Mouse (Mus musculus) E14TG2a.4 (cell line): ENCODE measurements at regions not wholly inside any gene's neighbourhood (a gene's known extent, or its start where the extent isn't known, plus 50 kb on each side); places are given as distances from the start of the nearest gene placed in this dataset.

ENCODE experiments used
- H3K27me3 ChIP-seq: 2 replicates; pipeline ENCODE4 v1.6.1; 2014; ENCODE audit warnings: low read length, control low read depth; ENCODE audit not compliant: insufficient read depth
- H3K36me3 ChIP-seq: 2 replicates; pipeline ENCODE4 v1.6.1; 2014; ENCODE audit warnings: low read length, control low read depth; ENCODE audit not compliant: insufficient read depth
- H3K4me1 ChIP-seq: replicated peaks from 2 replicates; pipeline ENCODE4 v1.6.1; 2014; ENCODE audit warnings: low read depth, low read length, control low read depth
- H3K4me3 ChIP-seq: replicated peaks from 2 replicates; pipeline ENCODE4 v1.5.1; 2014; ENCODE audit warnings: mild to moderate bottlenecking, low read length
- H3K9me3 ChIP-seq: 2 replicates; pipeline ENCODE4 v1.6.1; 2014; ENCODE audit warnings: low read length, control low read depth
- CTCF ChIP-seq: conservative IDR thresholded peaks from 2 replicates; pipeline ENCODE4 v1.5.1; 2014; ENCODE audit warnings: low read length
- NANOG ChIP-seq: IDR thresholded peaks from 2 replicates; pipeline ENCODE4 v1.6.1; 2014; ENCODE audit warnings: borderline replicate concordance, low read length, mixed read lengths
- POU5F1 ChIP-seq: IDR thresholded peaks from 2 replicates; pipeline ENCODE4 v1.6.1; 2014; ENCODE audit warnings: low read length, borderline replicate concordance

- Histone ChIP-seq H3K27me3 (no peaks in the 10 kb centered on the region), H3K4me3 (no peak overlapping the region), H3K36me3 (no peaks in the 10 kb centered on the region), H3K4me1 (no peaks in the 10 kb centered on the region), H3K9me3 (peaks cover 3% of the 10 kb centered on the region; the same call in 1 of the 2 replicates)
- no peak for TF ChIP-seq CTCF
- no peak for TF ChIP-seq NANOG
- TF ChIP-seq POU5F1: no peak
Observed at GRCm38 (mm10) chr4:33696969-33697368, 227.4 kb upstream of the Cnr1 start.

GRCm38 (mm10) chr4:33702028-33702666, 222.2 kb upstream of the Cnr1 start:
- TF ChIP-seq POU5F1 (no peak), NANOG (no peak), CTCF (no peak)
- Histone ChIP-seq H3K9me3 (peaks cover 8% of the 10 kb centered on the region), H3K27me3 (no peaks in the 10 kb centered on the region), H3K4me1 (no peaks in the 10 kb centered on the region), H3K4me3 (no peak overlapping the region), H3K36me3 (no peaks in the 10 kb centered on the region)

- TF ChIP-seq CTCF: no peak
- no peak for TF ChIP-seq POU5F1
- TF ChIP-seq NANOG: no peak
- no peaks in the 10 kb centered on the region for H3K27me3 ChIP-seq
- H3K9me3 ChIP-seq: peaks cover 21% of the 10 kb centered on the region
- H3K4me1 ChIP-seq: no peaks in the 10 kb centered on the region
- H3K36me3 ChIP-seq: no peaks in the 10 kb centered on the region
- no peak overlapping the region for H3K4me3 ChIP-seq
Observed at GRCm38 (mm10) chr4:33705722-33706121, 218.7 kb upstream of the Cnr1 start.

- Histone ChIP-seq H3K4me3 (no peak overlapping the region), H3K9me3 (peaks cover 21% of the 10 kb centered on the region), H3K36me3 (no peaks in the 10 kb centered on the region), H3K4me1 (no peaks in the 10 kb centered on the region), H3K27me3 (no peaks in the 10 kb centered on the region)
- TF ChIP-seq NANOG (no peak), POU5F1 (no peak), CTCF (peak; percentile 52)
Observed at GRCm38 (mm10) chr4:33706785-33707184, 217.6 kb upstream of the Cnr1 start.

- TF ChIP-seq NANOG (no peak), CTCF (no peak), POU5F1 (no peak)
- H3K4me1 ChIP-seq: no peaks in the 10 kb centered on the region
- no peaks in the 10 kb centered on the region for H3K36me3 ChIP-seq
- H3K9me3 ChIP-seq: no peaks in the 10 kb centered on the region
- H3K4me3 ChIP-seq: no peak overlapping the region
- H3K27me3 ChIP-seq: peaks cover 14% of the 10 kb centered on the region
Observed at GRCm38 (mm10) chr4:33716475-33717117, 207.8 kb upstream of the Cnr1 start.

GRCm38 (mm10) chr4:33720972-33721371, 203.4 kb upstream of the Cnr1 start:
- no peak for TF ChIP-seq NANOG
- no peak for TF ChIP-seq POU5F1
- no peaks in the 10 kb centered on the region for H3K36me3 ChIP-seq
- no peaks in the 10 kb centered on the region for H3K9me3 ChIP-seq

GRCm38 (mm10) chr4:33721971-33722370, 202.4 kb upstream of the Cnr1 start:
- no peaks in the 10 kb centered on the region for H3K36me3 ChIP-seq
- peaks cover 9% of the 10 kb centered on the region for H3K27me3 ChIP-seq
- no peaks in the 10 kb centered on the region for H3K4me1 ChIP-seq
- H3K9me3 ChIP-seq: no peaks in the 10 kb centered on the region
- TF ChIP-seq NANOG (no peak), POU5F1 (no peak), CTCF (no peak)
- H3K4me3 ChIP-seq: no peak overlapping the region

More at GRCm38 (mm10) chr4:33720972-33721371, 203.4 kb upstream of the Cnr1 start:
- Histone ChIP-seq H3K4me1 (no peaks in the 10 kb centered on the region), H3K27me3 (peaks cover 14% of the 10 kb centered on the region), H3K4me3 (no peak overlapping the region)

GRCm38 (mm10) chr4:33731837-33732236, 192.6 kb upstream of the Cnr1 start:
- H3K4me3 ChIP-seq: no peak overlapping the region
- H3K36me3 ChIP-seq: no peaks in the 10 kb centered on the region
- H3K27me3 ChIP-seq: no peaks in the 10 kb centered on the region
- H3K9me3 ChIP-seq: no peaks in the 10 kb centered on the region
- TF ChIP-seq NANOG (no peak), CTCF (no peak), POU5F1 (no peak)
- H3K4me1 ChIP-seq: no peaks in the 10 kb centered on the region

GRCm38 (mm10) chr4:33734923-33735322, 189.5 kb upstream of the Cnr1 start:
- H3K4me1 ChIP-seq: no peaks in the 10 kb centered on the region
- no peaks in the 10 kb centered on the region for H3K27me3 ChIP-seq
- TF ChIP-seq CTCF (no peak), NANOG (no peak), POU5F1 (no peak)
- no peak overlapping the region for H3K4me3 ChIP-seq
- no peaks in the 10 kb centered on the region for H3K36me3 ChIP-seq
- H3K9me3 ChIP-seq: no peaks in the 10 kb centered on the region
